1 mouse cellular context compared by ENCODE assay signal in the genomic region with DNA sequence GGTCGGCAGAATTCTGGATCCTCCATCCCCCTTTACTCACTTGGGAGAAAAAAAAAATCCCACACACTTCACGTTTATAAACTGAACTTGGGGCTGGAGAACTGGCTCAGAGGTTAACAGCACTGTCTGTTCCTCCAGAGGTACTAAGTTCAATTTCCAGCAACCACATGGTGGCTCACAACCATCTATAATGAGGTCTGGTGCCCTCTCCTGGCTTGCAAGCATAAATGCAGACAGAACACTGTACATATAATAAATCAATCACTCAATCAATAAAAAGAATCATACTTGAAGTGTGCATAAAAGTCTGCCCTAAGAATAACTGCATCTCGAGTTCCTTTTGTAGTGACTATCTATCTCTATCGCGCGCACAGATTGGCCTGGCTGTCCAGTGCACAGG.
TF ChIP-seq lines count a peak whose summit lies in the region.

No protein-coding gene starts in this region.

TF ChIP-seq in ES-E14, 5 proteins besides CTCF, POLR2A, EP300 and RAD21 (continued from another document):
- no peak for TF ChIP-seq MAFK (IDR thresholded peaks at IDR 0.05; ENCODE audit: insufficient read depth, low read depth, low read length)
- no peak for TF ChIP-seq ZNF384 (IDR thresholded peaks at IDR 0.05; ENCODE audit: low read depth, low read length)
- TF ChIP-seq HCFC1 (IDR thresholded peaks at IDR 0.05; ENCODE audit: borderline replicate concordance, insufficient read depth, low read length): no peak
